ENCODE assay signal across 12 mouse cellular contexts in genomic region chr2:138551516-138551915, GRCm38 (mm10).
A peak's percentile ranks its signal among the peaks of the same experiment; 100 is the strongest.
DNase-seq lines count a peak whose midpoint lies in the region; ATAC-seq and TF ChIP-seq lines count a peak whose summit lies in the region.
"Had no signal": no experiment of that assay in that cellular context is flagged by ENCODE, and none has a peak within 500 bp of the region (broad histone marks: within the 10 kb centered on the region; RNA-seq: fewer than 3 reads in every experiment).

No protein-coding gene starts in this region.

- no peak for DNase-seq in forebrain, embryonic 11.5 days (ENCODE audit: low spot score)
- peak; percentile 88 for DNase-seq in brain, embryonic 14.5 days (ENCODE audit: low read depth)
- DNase-seq in frontal cortex, postnatal 10 days (ENCODE audit: low spot score in 2 of 2): peak; percentile 7 to 20
- peak; percentile 59 to 69 for DNase-seq in left cerebral cortex, adult 9 months (ENCODE audit: low spot score in 2 of 2)
- DNase-seq in spleen, adult 12 weeks (ENCODE audit: low spot score): no peak
- DNase-seq in B cell, adult 2 months: no peak
- DNase-seq: heart, postnatal 10 days had no signal

- H3K36me3 ChIP-seq in forebrain, embryonic 13.5 days (ENCODE audit: poor library complexity, severe bottlenecking): no peaks in the 10 kb centered on the region
- no peaks in the 10 kb centered on the region for H3K36me3 ChIP-seq in forebrain, embryonic 11.5 days (ENCODE audit: control insufficient read depth, insufficient read depth, low read length)
- H3K36me3 ChIP-seq: embryonic facial prominence, embryonic 13.5 days; liver, embryonic 15.5 days; neural tube, embryonic 13.5 days had no signal

- WGBS in forebrain, embryonic 13.5 days: 38% methylated on average over 5 of the region's 5 CpGs
- WGBS in forebrain, embryonic 11.5 days: 72% methylated on average over 5 of the region's 5 CpGs

- no peak overlapping the region for H3K9ac ChIP-seq in forebrain, embryonic 13.5 days
- H3K9ac ChIP-seq in forebrain, embryonic 11.5 days (ENCODE audit: low read length): no peak overlapping the region
- H3K9ac ChIP-seq: embryonic facial prominence, embryonic 13.5 days; liver, embryonic 15.5 days; neural tube, embryonic 13.5 days had no signal

- no peak overlapping the region for H3K27ac ChIP-seq in forebrain, embryonic 13.5 days
- no peak overlapping the region for H3K27ac ChIP-seq in forebrain, embryonic 11.5 days (ENCODE audit: low read depth, low read length)
- H3K27ac ChIP-seq: embryonic facial prominence, embryonic 13.5 days; liver, embryonic 15.5 days; neural tube, embryonic 13.5 days had no signal

- H3K4me3 ChIP-seq in forebrain, embryonic 13.5 days: no peak overlapping the region
- H3K4me3 ChIP-seq in forebrain, embryonic 11.5 days (ENCODE audit: low read depth, low read length): no peak overlapping the region
- H3K4me3 ChIP-seq: embryonic facial prominence, embryonic 13.5 days; liver, embryonic 15.5 days; neural tube, embryonic 13.5 days had no signal

- no peak for TF ChIP-seq CTCF in brain, embryonic 14.5 days (IDR thresholded peaks at IDR 0.05; ENCODE audit: borderline replicate concordance, extremely low read depth, insufficient read depth, insufficient read length)

- no peaks in the 10 kb centered on the region for H3K27me3 ChIP-seq in forebrain, embryonic 13.5 days
- no peaks in the 10 kb centered on the region for H3K27me3 ChIP-seq in forebrain, embryonic 11.5 days (ENCODE audit: control insufficient read depth, insufficient read depth, low read length)
- H3K27me3 ChIP-seq: embryonic facial prominence, embryonic 13.5 days; liver, embryonic 15.5 days; neural tube, embryonic 13.5 days had no signal

- H3K9me3 ChIP-seq in forebrain, embryonic 13.5 days (replicated peaks): no peaks in the 10 kb centered on the region
- no peaks in the 10 kb centered on the region for H3K9me3 ChIP-seq in forebrain, embryonic 11.5 days (ENCODE audit: control insufficient read depth, low read length)
- H3K9me3 ChIP-seq: embryonic facial prominence, embryonic 13.5 days; liver, embryonic 15.5 days; neural tube, embryonic 13.5 days had no signal

- no peaks in the 10 kb centered on the region for H3K4me1 ChIP-seq in forebrain, embryonic 13.5 days
- H3K4me1 ChIP-seq in forebrain, embryonic 11.5 days (replicated peaks; ENCODE audit: control insufficient read depth, insufficient read depth, low read length): no peaks in the 10 kb centered on the region
- H3K4me1 ChIP-seq: embryonic facial prominence, embryonic 13.5 days; liver, embryonic 15.5 days; neural tube, embryonic 13.5 days had no signal

- no peak for TF ChIP-seq POLR2A in brain, embryonic 14.5 days (IDR thresholded peaks at IDR 0.05; ENCODE audit: borderline replicate concordance, extremely low read depth, insufficient read depth, insufficient read length, poor library complexity, severe bottlenecking)

- ATAC-seq in forebrain, embryonic 13.5 days: peak; percentile 91
- ATAC-seq in forebrain, embryonic 11.5 days (replicated peaks; ENCODE audit: low FRiP score): no peak
- no peak for ATAC-seq in megakaryocyte, adult 5-6 weeks (ENCODE audit: poor library complexity, severe bottlenecking)

- no peak overlapping the region for H3K4me2 ChIP-seq in forebrain, embryonic 13.5 days
- H3K4me2 ChIP-seq in forebrain, embryonic 11.5 days (ENCODE audit: low read depth, low read length, severe bottlenecking): no peak overlapping the region
- H3K4me2 ChIP-seq: embryonic facial prominence, embryonic 13.5 days; liver, embryonic 15.5 days; neural tube, embryonic 13.5 days had no signal

Comparison
In these comparisons a context has a peak if more than half of its experiments do, and no peak if none do; other contexts are left out.
1. DNase-seq: peak in brain, embryonic 14.5 days (single experiment), frontal cortex, postnatal 10 days (2 of 2) and left cerebral cortex, adult 9 months (2 of 2); none in forebrain, embryonic 11.5 days (single experiment), spleen, adult 12 weeks (single experiment) and B cell, adult 2 months (0 of 2).